Mouse (Mus musculus) inflammation-experienced regulatory T-cells, adult 6 months (primary cell): ENCODE data around the gene 1700056E22Rik. TPM values are rescaled to one million over a fixed set of nuclear protein-coding genes. Genes with fewer than 3 reads are reported as not detected.
A peak's percentile ranks its signal among the peaks of the same experiment; 100 is the strongest.

Source experiments
- ATAC-seq: one replicate; pipeline ENCODE4 v1.8.0; 2017
- polyA plus RNA-seq, 3 experiments: library from polyadenylated mRNA; unstranded; fragments of 100-300 nt; shearing (Covaris generic); gene quantifications; one replicate each; pipeline ENCODE4 v1.2.1; 2017

1700056E22Rik gene
- polyA plus RNA-seq, 3 experiments from 2014 or later: 0.35 to 0.66 TPM; not detected in 1

GRCm38 (mm10) chr1:184019042-184019721, 14.9 kb downstream of the 1700056E22Rik start:
- no peak for ATAC-seq

GRCm38 (mm10) chr1:184017606-184018005, 16.5 kb downstream of the 1700056E22Rik start:
- ATAC-seq: no peak

- no peak for ATAC-seq
Measured at GRCm38 (mm10) chr1:184015995-184016730, 17.9 kb downstream of the 1700056E22Rik start.

GRCm38 (mm10) chr1:184014091-184014490, 20.0 kb downstream of the 1700056E22Rik start:
- ATAC-seq: no peak

- ATAC-seq: no peak
Measured at GRCm38 (mm10) chr1:184013106-184013505, 21.0 kb downstream of the 1700056E22Rik start, which contains the start of gene Dusp10. Gene Dusp10, plus strand, starts transcription at chr1:184013302.

GRCm38 (mm10) chr1:184011311-184011710, 22.8 kb downstream of the 1700056E22Rik start:
- no peak for ATAC-seq

- peak; percentile 6 for ATAC-seq
Measured at GRCm38 (mm10) chr1:184006086-184006485, 28.0 kb downstream of the 1700056E22Rik start.

- ATAC-seq: peak; percentile 99
Measured at GRCm38 (mm10) chr1:184005315-184006058, 28.6 kb downstream of the 1700056E22Rik start.

- no peak for ATAC-seq
Measured at GRCm38 (mm10) chr1:184004311-184004710, 29.8 kb downstream of the 1700056E22Rik start.

GRCm38 (mm10) chr1:184002470-184002869, 31.6 kb downstream of the 1700056E22Rik start:
- no peak for ATAC-seq

GRCm38 (mm10) chr1:183997207-183997606, 36.9 kb downstream of the 1700056E22Rik start:
- no peak for ATAC-seq

- no peak for ATAC-seq
Measured at GRCm38 (mm10) chr1:183991921-183992320, 42.2 kb downstream of the 1700056E22Rik start.

- ATAC-seq: peak; percentile 96
Measured at GRCm38 (mm10) chr1:183987711-183988245, 46.3 kb downstream of the 1700056E22Rik start.

Other genes with a start within 250 kb of the 1700056E22Rik start
- 10 to 100 TPM; 12.4 to 22.0 (median 15.7) TPM for gene Dusp10, start 21.0 kb downstream of the 1700056E22Rik start, polyA plus RNA-seq